Mouse (Mus musculus): ENCODE measurements around the gene Ppif. TPM values are rescaled to one million over a fixed set of nuclear protein-coding genes. Genes with fewer than 3 reads are reported as not detected.

Gene Ppif
- total and polyA plus RNA-seq, 3 experiments = 29.1 to 106 (median 52.9) TPM

- Histone ChIP-seq H3K9ac (ENCODE audit: insufficient read depth, low read depth) (peak overlapping the region; percentile 75), H3K4me1 (ENCODE audit: control insufficient read depth in 1 of 2, insufficient read depth in 2 of 2) (peaks cover 13 to 23% of the 10 kb centered on the region in 2 experiments), H3K9me3 (replicated peaks; ENCODE audit: low read length) (no peaks in the 10 kb centered on the region), H3K27ac (ENCODE audit: insufficient read depth, low read depth) (no peak overlapping the region), H3K36me3 (replicated peaks in 1 of 2; ENCODE audit: control insufficient read depth in 1 of 2, insufficient read depth in 1 of 2, low read length in 1 of 2) (peaks cover 30 to 42% of the 10 kb centered on the region in 2 experiments), H3K4me3 (replicated peaks in 1 of 3; ENCODE audit: low read depth in 2 of 3, low read length in 2 of 3, poor library complexity in 1 of 3) (peak overlapping the region; percentile 87 to 94 (median 90)), H3K4me2 (ENCODE audit: insufficient read depth, low read depth, poor library complexity, severe bottlenecking) (peak overlapping the region; percentile 71), H3K27me3 (replicated peaks) (no peaks in the 10 kb centered on the region), H3K79me2 (replicated peaks; ENCODE audit: control insufficient read depth, extremely low read depth, insufficient read depth, poor library complexity, severe bottlenecking) (peaks cover 13% of the 10 kb centered on the region; the same call in 1 of the 2 replicates)
- TF ChIP-seq MXI1 (IDR thresholded peaks at IDR 0.05; ENCODE audit: low read depth, low read length) (peak; percentile 69; the same call in 1 of the 2 replicates), JUND (conservative IDR thresholded peaks at IDR 0.05; ENCODE audit: low read depth, low read length) (no peak), CHD2 (IDR thresholded peaks at IDR 0.05; ENCODE audit: low read length) (no peak), BHLHE40 (IDR thresholded peaks at IDR 0.05; ENCODE audit: low read depth, low read length) (0 out of 2 replicates have a peak, but pooled peaks have one; percentile 22)
- dilution Hi-C loops (cut with MboI; ENCODE audit: extremely low pct_ligation_motif_present, extremely low pct_unique_long_range_greater_than_20kb, low sequenced_read_pairs) (no loop called here), in situ Hi-C loops (cut with MboI; ENCODE audit: low pct_ligation_motif_present, low pct_unique_long_range_greater_than_20kb, low sequenced_read_pairs) (loop anchor here (25.0 kb wide), 1 partner anchor 582 kb away; no protein-coding TSS in a partner anchor)
- DNase-seq (ENCODE audit: extremely low read depth) = no peak
Measured at GRCm38 (mm10) chr14:25694569-25694897, 579 bp downstream of the Ppif start.

GRCm38 (mm10) chr14:25695059-25695458, 1.1 kb downstream of the Ppif start:
- peaks cover 13% of the 10 kb centered on the region; the same call in 1 of the 2 replicates for H3K79me2 ChIP-seq (replicated peaks; ENCODE audit: control insufficient read depth, extremely low read depth, insufficient read depth, poor library complexity, severe bottlenecking)
- H3K4me1 ChIP-seq (ENCODE audit: control insufficient read depth in 1 of 2, insufficient read depth in 2 of 2) = peaks cover 13 to 23% of the 10 kb centered on the region in 2 experiments
- no peak overlapping the region for H3K27ac ChIP-seq (ENCODE audit: insufficient read depth, low read depth)
- dilution Hi-C loops (cut with MboI; ENCODE audit: extremely low pct_ligation_motif_present, extremely low pct_unique_long_range_greater_than_20kb, low sequenced_read_pairs) (no loop called here), in situ Hi-C loops (cut with MboI; ENCODE audit: low pct_ligation_motif_present, low pct_unique_long_range_greater_than_20kb, low sequenced_read_pairs) (loop anchor here (25.0 kb wide), 1 partner anchor 583 kb away; no protein-coding TSS in a partner anchor)
- no peaks in the 10 kb centered on the region for H3K9me3 ChIP-seq (replicated peaks; ENCODE audit: low read length)
- H3K27me3 ChIP-seq (replicated peaks) = no peaks in the 10 kb centered on the region
- H3K4me2 ChIP-seq (ENCODE audit: insufficient read depth, low read depth, poor library complexity, severe bottlenecking) = peak overlapping the region; percentile 71
- DNase-seq (ENCODE audit: extremely low read depth) = no peak
- peak overlapping the region; percentile 87 to 94 (median 90) for H3K4me3 ChIP-seq (replicated peaks in 1 of 3; ENCODE audit: low read depth in 2 of 3, low read length in 2 of 3, poor library complexity in 1 of 3)
- no peak for TF ChIP-seq JUN (IDR thresholded peaks at IDR 0.05; ENCODE audit: insufficient read depth, low read depth, low read length)
- 0 out of 2 replicates have a peak, but pooled peaks have one; percentile 35 for TF ChIP-seq ELF1 (IDR thresholded peaks at IDR 0.05; ENCODE audit: low read depth, low read length)
- no peak for TF ChIP-seq CTCF (conservative IDR thresholded peaks at IDR 0.05 in 1 of 2, IDR thresholded peaks at IDR 0.05 in 1 of 2; ENCODE audit: low read depth in 2 of 2, low read length in 2 of 2)
- no peak for TF ChIP-seq IRF4 (IDR thresholded peaks at IDR 0.05; ENCODE audit: low read depth, low read length)
- no peak for TF ChIP-seq CHD1 (IDR thresholded peaks at IDR 0.05; ENCODE audit: low read depth, low read length)
- TF ChIP-seq JUND (conservative IDR thresholded peaks at IDR 0.05; ENCODE audit: low read depth, low read length) = no peak
- H3K9ac ChIP-seq (ENCODE audit: insufficient read depth, low read depth) = peak overlapping the region; percentile 75
- H3K36me3 ChIP-seq (replicated peaks in 1 of 2; ENCODE audit: control insufficient read depth in 1 of 2, insufficient read depth in 1 of 2, low read length in 1 of 2) = peaks cover 35 to 47% of the 10 kb centered on the region in 2 experiments

GRCm38 (mm10) chr14:25696356-25696755, 2.4 kb downstream of the Ppif start:
- Histone ChIP-seq H3K4me1 (ENCODE audit: control insufficient read depth in 1 of 2, insufficient read depth in 2 of 2) (peaks cover 13 to 23% of the 10 kb centered on the region in 2 experiments), H3K9me3 (replicated peaks; ENCODE audit: low read length) (no peaks in the 10 kb centered on the region), H3K9ac (ENCODE audit: insufficient read depth, low read depth) (no peak overlapping the region), H3K27ac (ENCODE audit: insufficient read depth, low read depth) (no peak overlapping the region), H3K36me3 (replicated peaks in 1 of 2; ENCODE audit: control insufficient read depth in 1 of 2, insufficient read depth in 1 of 2, low read length in 1 of 2) (peaks cover 35 to 59% of the 10 kb centered on the region in 2 experiments), H3K4me2 (ENCODE audit: insufficient read depth, low read depth, poor library complexity, severe bottlenecking) (no peak overlapping the region), H3K79me2 (replicated peaks; ENCODE audit: control insufficient read depth, extremely low read depth, insufficient read depth, poor library complexity, severe bottlenecking) (peaks cover 13% of the 10 kb centered on the region; the same call in 1 of the 2 replicates), H3K27me3 (replicated peaks) (no peaks in the 10 kb centered on the region), H3K4me3 (replicated peaks in 1 of 3; ENCODE audit: low read depth in 2 of 3, low read length in 2 of 3, poor library complexity in 1 of 3) (no peak overlapping the region)
- no peak for DNase-seq (ENCODE audit: extremely low read depth)
- in situ Hi-C loops (cut with MboI; ENCODE audit: low pct_ligation_motif_present, low pct_unique_long_range_greater_than_20kb, low sequenced_read_pairs) (loop anchor here (25.0 kb wide), 1 partner anchor 584 kb away; no protein-coding TSS in a partner anchor), dilution Hi-C loops (cut with MboI; ENCODE audit: extremely low pct_ligation_motif_present, extremely low pct_unique_long_range_greater_than_20kb, low sequenced_read_pairs) (no loop called here)
- TF ChIP-seq MAX (IDR thresholded peaks at IDR 0.05; ENCODE audit: low read length) (no peak), UBTF (IDR thresholded peaks at IDR 0.05; ENCODE audit: low read depth, low read length) (no peak), USF2 (conservative IDR thresholded peaks at IDR 0.05; ENCODE audit: low read depth, low read length) (no peak), MAZ (IDR thresholded peaks at IDR 0.05; ENCODE audit: low read depth, low read length) (no peak)
